Mouse (Mus musculus): Measurements from ENCODE around the gene Klk10. TPM values are rescaled to one million over a fixed set of nuclear protein-coding genes. Genes with fewer than 3 reads are reported as not detected.

The Klk10 gene
- total and polyA plus RNA-seq, 3 experiments: not detected

- H3K4me3 ChIP-seq (replicated peaks in 1 of 3; ENCODE audit: low read depth in 2 of 3, low read length in 2 of 3, poor library complexity in 1 of 3): no peak overlapping the region
- no peaks in the 10 kb centered on the region for H3K79me2 ChIP-seq (replicated peaks; ENCODE audit: control insufficient read depth, extremely low read depth, insufficient read depth, poor library complexity, severe bottlenecking)
- H3K36me3 ChIP-seq (replicated peaks in 1 of 2; ENCODE audit: control insufficient read depth in 1 of 2, insufficient read depth in 1 of 2, low read length in 1 of 2): no peaks in the 10 kb centered on the region
- dilution Hi-C loops (cut with MboI; ENCODE audit: extremely low pct_ligation_motif_present, extremely low pct_unique_long_range_greater_than_20kb, low sequenced_read_pairs) (no loop called here), in situ Hi-C loops (cut with MboI; ENCODE audit: low pct_ligation_motif_present, low pct_unique_long_range_greater_than_20kb, low sequenced_read_pairs) (loop anchor here (25.0 kb wide), 1 partner anchor 301 kb away; the partner anchor contains the start of gene Iglon5)
- TF ChIP-seq NELFE (IDR thresholded peaks at IDR 0.05; ENCODE audit: low read depth, low read length): no peak
- TF ChIP-seq ETS1 (conservative IDR thresholded peaks at IDR 0.05; ENCODE audit: low read depth, low read length): no peak
- no peak for TF ChIP-seq POLR2AphosphoS2 (IDR thresholded peaks at IDR 0.05; ENCODE audit: low read depth, low read length)
- peaks cover 75% of the 10 kb centered on the region for H3K27me3 ChIP-seq (replicated peaks)
- no peak for DNase-seq (ENCODE audit: extremely low read depth)
- no peak overlapping the region for H3K9ac ChIP-seq (ENCODE audit: insufficient read depth, low read depth)
- no peaks in the 10 kb centered on the region; a peak in 1 of 4 replicates for H3K4me1 ChIP-seq (ENCODE audit: control insufficient read depth in 1 of 2, insufficient read depth in 2 of 2)
- H3K4me2 ChIP-seq (ENCODE audit: insufficient read depth, low read depth, poor library complexity, severe bottlenecking): no peak overlapping the region
- H3K9me3 ChIP-seq (replicated peaks; ENCODE audit: low read length): no peaks in the 10 kb centered on the region
- H3K27ac ChIP-seq (ENCODE audit: insufficient read depth, low read depth): no peak overlapping the region
Measured at GRCm38 (mm10) chr7:43788096-43788495, 7.3 kb downstream of the Klk10 start.

GRCm38 (mm10) chr7:43789295-43789694 is 8.5 kb downstream of the Klk10 start:
- in situ Hi-C loops (cut with MboI; ENCODE audit: low pct_ligation_motif_present, low pct_unique_long_range_greater_than_20kb, low sequenced_read_pairs): loop anchor here (25.0 kb wide), 1 partner anchor 302 kb away; the partner anchor contains the start of gene Iglon5

GRCm38 (mm10) chr7:43791591-43791990 is 10.8 kb downstream of the Klk10 start, which contains the start of gene Klk9:
Gene Klk9 (plus strand): TSS chr7:43791891.
- H3K36me3 ChIP-seq (replicated peaks in 1 of 2; ENCODE audit: control insufficient read depth in 1 of 2, insufficient read depth in 1 of 2, low read length in 1 of 2): no peaks in the 10 kb centered on the region
- H3K27ac ChIP-seq (ENCODE audit: insufficient read depth, low read depth): no peak within 1 kb of the TSS
- no peak within 1 kb of the TSS for H3K4me2 ChIP-seq (ENCODE audit: insufficient read depth, low read depth, poor library complexity, severe bottlenecking)
- no peak for TF ChIP-seq KAT2A (IDR thresholded peaks at IDR 0.05; ENCODE audit: insufficient replicate concordance, low read length)
- TF ChIP-seq ZKSCAN1 (IDR thresholded peaks at IDR 0.05; ENCODE audit: borderline replicate concordance, low read depth, low read length): no peak
- no peak for TF ChIP-seq EP300 (IDR thresholded peaks at IDR 0.05; ENCODE audit: low read length)
- no peak for TF ChIP-seq HCFC1 (IDR thresholded peaks at IDR 0.05; ENCODE audit: low read depth, low read length)
- TF ChIP-seq ZMIZ1 (IDR thresholded peaks at IDR 0.05; ENCODE audit: low read depth, low read length): no peak
- no peak for TF ChIP-seq ETS1 (conservative IDR thresholded peaks at IDR 0.05; ENCODE audit: low read depth, low read length)
- no peak for TF ChIP-seq SIN3A (IDR thresholded peaks at IDR 0.05; ENCODE audit: low read length)
- TF ChIP-seq PAX5 (IDR thresholded peaks at IDR 0.05; ENCODE audit: low read length): no peak
- no peak for TF ChIP-seq MAZ (IDR thresholded peaks at IDR 0.05; ENCODE audit: low read depth, low read length)
- no peak for TF ChIP-seq JUND (conservative IDR thresholded peaks at IDR 0.05; ENCODE audit: low read depth, low read length)
- no peak for TF ChIP-seq TCF12 (IDR thresholded peaks at IDR 0.05; ENCODE audit: low read depth, low read length)
- no peak for TF ChIP-seq ELF1 (IDR thresholded peaks at IDR 0.05; ENCODE audit: low read depth, low read length)
- no peak for TF ChIP-seq ZC3H11A (IDR thresholded peaks at IDR 0.05; ENCODE audit: low read depth, low read length)
- no peak for TF ChIP-seq ZNF384 (IDR thresholded peaks at IDR 0.05; ENCODE audit: low read depth, low read length)
- no peak for TF ChIP-seq JUN (IDR thresholded peaks at IDR 0.05; ENCODE audit: insufficient read depth, low read depth, low read length)
- in situ Hi-C loops (cut with MboI; ENCODE audit: low pct_ligation_motif_present, low pct_unique_long_range_greater_than_20kb, low sequenced_read_pairs) (loop anchor here (25.0 kb wide), 1 partner anchor 304 kb away; the partner anchor contains the start of gene Iglon5), dilution Hi-C loops (cut with MboI; ENCODE audit: extremely low pct_ligation_motif_present, extremely low pct_unique_long_range_greater_than_20kb, low sequenced_read_pairs) (no loop called here)
- H3K4me3 ChIP-seq (replicated peaks in 1 of 3; ENCODE audit: low read depth in 2 of 3, low read length in 2 of 3, poor library complexity in 1 of 3): no peak within 1 kb of the TSS
- peaks cover 76% of the 10 kb centered on the region for H3K27me3 ChIP-seq (replicated peaks)
- peaks cover 6 to 10% of the 10 kb centered on the region in 2 experiments for H3K4me1 ChIP-seq (ENCODE audit: control insufficient read depth in 1 of 2, insufficient read depth in 2 of 2)
- H3K9ac ChIP-seq (ENCODE audit: insufficient read depth, low read depth): no peak within 1 kb of the TSS
- no peak for DNase-seq (ENCODE audit: extremely low read depth)
- no peaks in the 10 kb centered on the region for H3K79me2 ChIP-seq (replicated peaks; ENCODE audit: control insufficient read depth, extremely low read depth, insufficient read depth, poor library complexity, severe bottlenecking)
- H3K9me3 ChIP-seq (replicated peaks; ENCODE audit: low read length): no peaks in the 10 kb centered on the region

More at GRCm38 (mm10) chr7:43789295-43789694, 8.5 kb downstream of the Klk10 start:
- Histone ChIP-seq H3K27me3 (replicated peaks) (peaks cover 74% of the 10 kb centered on the region), H3K27ac (ENCODE audit: insufficient read depth, low read depth) (no peak overlapping the region), H3K36me3 (replicated peaks in 1 of 2; ENCODE audit: control insufficient read depth in 1 of 2, insufficient read depth in 1 of 2, low read length in 1 of 2) (no peaks in the 10 kb centered on the region), H3K79me2 (replicated peaks; ENCODE audit: control insufficient read depth, extremely low read depth, insufficient read depth, poor library complexity, severe bottlenecking) (no peaks in the 10 kb centered on the region), H3K4me3 (replicated peaks in 1 of 3; ENCODE audit: low read depth in 2 of 3, low read length in 2 of 3, poor library complexity in 1 of 3) (no peak overlapping the region), H3K4me1 (ENCODE audit: control insufficient read depth in 1 of 2, insufficient read depth in 2 of 2) (no peaks in the 10 kb centered on the region; a peak in 1 of 4 replicates), H3K9me3 (replicated peaks; ENCODE audit: low read length) (no peaks in the 10 kb centered on the region), H3K4me2 (ENCODE audit: insufficient read depth, low read depth, poor library complexity, severe bottlenecking) (no peak overlapping the region), H3K9ac (ENCODE audit: insufficient read depth, low read depth) (no peak overlapping the region)
- dilution Hi-C loops (cut with MboI; ENCODE audit: extremely low pct_ligation_motif_present, extremely low pct_unique_long_range_greater_than_20kb, low sequenced_read_pairs): no loop called here
- DNase-seq (ENCODE audit: extremely low read depth): no peak
- TF ChIP-seq CTCF (conservative IDR thresholded peaks at IDR 0.05 in 1 of 2, IDR thresholded peaks at IDR 0.05 in 1 of 2; ENCODE audit: low read depth in 2 of 2, low read length in 2 of 2) (peak in 1 of 2 experiments; percentile 54; a peak in 2 of 4 replicates), RAD21 (IDR thresholded peaks at IDR 0.05; ENCODE audit: low read depth, low read length) (peak; percentile 29), MYC (IDR thresholded peaks at IDR 0.05; ENCODE audit: low read depth, low read length) (no peak), SIN3A (IDR thresholded peaks at IDR 0.05; ENCODE audit: low read length) (no peak), SMC3 (IDR thresholded peaks at IDR 0.05; ENCODE audit: low read depth, low read length) (peak; percentile 29; the same call in 1 of the 2 replicates), MAZ (IDR thresholded peaks at IDR 0.05; ENCODE audit: low read depth, low read length) (no peak), KAT2A (IDR thresholded peaks at IDR 0.05; ENCODE audit: insufficient replicate concordance, low read length) (no peak)

All from CH12.LX (cell line).